ENCODE assay signal across 27 mouse cellular contexts in the genomic region with DNA sequence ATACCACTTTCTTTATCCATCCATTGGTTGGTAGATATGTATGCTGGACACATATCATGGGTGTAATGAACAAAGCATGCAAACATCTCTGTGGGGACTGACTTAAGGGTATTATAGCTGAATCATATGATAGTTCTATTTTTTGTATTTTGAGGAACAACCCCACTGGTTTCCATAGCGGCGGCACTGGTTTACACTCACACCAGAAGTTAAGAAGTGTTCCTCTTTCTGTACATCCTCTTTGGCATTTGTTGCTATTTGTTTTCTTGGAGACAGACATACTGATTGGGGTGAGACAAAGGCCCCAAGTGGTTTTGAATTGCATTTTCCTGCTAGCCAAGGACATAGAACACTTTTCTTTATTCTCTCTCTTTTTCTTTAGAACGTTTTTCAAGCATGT. TPM values are rescaled to one million over a fixed set of nuclear protein-coding genes. Genes with fewer than 3 reads are reported as not detected.
DNase-seq lines count a peak whose midpoint lies in the region; ATAC-seq and TF ChIP-seq lines count a peak whose summit lies in the region.
"Had no signal": no experiment of that assay in that cellular context is flagged by ENCODE, and none has a peak within 500 bp of the region (broad histone marks: within the 10 kb centered on the region; RNA-seq: fewer than 3 reads in every experiment).

No protein-coding gene starts in this region.

- H3K9ac ChIP-seq in liver, adult 2 months (ENCODE audit: low read depth, low read length), result no peak overlapping the region
- H3K9ac ChIP-seq in liver, embryonic 12.5 days, result no peak overlapping the region
- H3K9ac ChIP-seq: embryonic facial prominence, embryonic 15.5 days; heart, embryonic 15.5 days; liver, postnatal 0 days; neural tube, embryonic 13.5 days had no signal

- H3K27me3 ChIP-seq in liver, adult 2 months (ENCODE audit: control insufficient read depth, insufficient read depth, low read length), result no peaks in the 10 kb centered on the region; the same call in 1 of the 2 replicates
- no peaks in the 10 kb centered on the region; the same call in 1 of the 2 replicates for H3K27me3 ChIP-seq in liver, embryonic 12.5 days (replicated peaks)
- H3K27me3 ChIP-seq: embryonic facial prominence, embryonic 15.5 days; heart, embryonic 15.5 days; neural tube, embryonic 13.5 days; Patski had no signal

- no peaks in the 10 kb centered on the region for H3K9me3 ChIP-seq in liver, embryonic 12.5 days (replicated peaks)
- H3K9me3 ChIP-seq: embryonic facial prominence, embryonic 15.5 days; heart, embryonic 15.5 days; hindbrain, embryonic 10.5 days; limb, embryonic 10.5 days; neural tube, embryonic 13.5 days had no signal

- no peak for ATAC-seq in liver, embryonic 12.5 days
- ATAC-seq: forebrain, embryonic 14.5 days; hindbrain, postnatal 0 days; intestine, embryonic 16.5 days; liver, postnatal 0 days; lung, postnatal 0 days; Patski had no signal

- no peak overlapping the region for H3K27ac ChIP-seq in liver, adult 2 months (replicated peaks; ENCODE audit: insufficient read depth, low read depth, low read length)
- no peak overlapping the region for H3K27ac ChIP-seq in liver, embryonic 12.5 days
- peak overlapping the region; percentile 91 for H3K27ac ChIP-seq in macrophage
- H3K27ac ChIP-seq: embryonic facial prominence, embryonic 15.5 days; heart, embryonic 15.5 days; hindbrain, embryonic 10.5 days; hindbrain, postnatal 0 days; kidney, postnatal 0 days; limb, embryonic 10.5 days; neural tube, embryonic 13.5 days had no signal

- no peak for TF ChIP-seq POLR2A in liver, adult 2 months (IDR thresholded peaks at IDR 0.05; ENCODE audit: extremely low read depth, insufficient read depth, low read length)

- intact Hi-C loops in heart, postnatal 25 days (cut with DNase I), result no loop called here

- H3K4me1 ChIP-seq in liver, adult 2 months (ENCODE audit: control insufficient read depth, insufficient read depth, low read length), result no peaks in the 10 kb centered on the region
- no peaks in the 10 kb centered on the region for H3K4me1 ChIP-seq in liver, embryonic 12.5 days
- H3K4me1 ChIP-seq: embryonic facial prominence, embryonic 15.5 days; heart, embryonic 15.5 days had no signal

- no peaks in the 10 kb centered on the region for H3K79me2 ChIP-seq in liver, adult 2 months (ENCODE audit: control insufficient read depth, insufficient read depth, low read length)
- no peaks in the 10 kb centered on the region for H3K79me2 ChIP-seq in macrophage (ENCODE audit: inconsistent target)

- H3K4me2 ChIP-seq in liver, embryonic 12.5 days, result no peak overlapping the region
- H3K4me2 ChIP-seq: embryonic facial prominence, embryonic 15.5 days; heart, embryonic 15.5 days; neural tube, embryonic 13.5 days had no signal

- WGBS in liver, adult 2 months, result 83% methylated on average over 3 of the region's 3 CpGs
- 43% methylated on average over 3 of the region's 3 CpGs for WGBS in liver, embryonic 12.5 days (ENCODE audit: insufficient replicate concordance)
- WGBS in macrophage (ENCODE audit: missing documents), result 0% methylated on average over 2 of the region's 3 CpGs

- TF ChIP-seq CTCF in liver, adult 2 months (IDR thresholded peaks at IDR 0.05; ENCODE audit: low read depth, low read length), result no peak

- no peaks in the 10 kb centered on the region for H3K36me3 ChIP-seq in liver, adult 2 months (ENCODE audit: control insufficient read depth, insufficient read depth, low read length)
- no peaks in the 10 kb centered on the region for H3K36me3 ChIP-seq in liver, embryonic 12.5 days
- no peaks in the 10 kb centered on the region for H3K36me3 ChIP-seq in macrophage (ENCODE audit: inconsistent target)
- H3K36me3 ChIP-seq: embryonic facial prominence, embryonic 15.5 days; heart, embryonic 15.5 days; hindbrain, embryonic 10.5 days; limb, embryonic 10.5 days; neural tube, embryonic 13.5 days had no signal

- DNase-seq in heart, adult 11 months, result peak; percentile 95
- no peak for DNase-seq in heart, postnatal 25 days (ENCODE audit: low spot score)
- DNase-seq in liver, adult 2 months (ENCODE audit: extremely low read depth, low read depth, low spot score), result peak; percentile 28
- DNase-seq in skeletal muscle tissue, adult 2 months (ENCODE audit: low read depth, low spot score), result peak; percentile 27
- DNase-seq in ovary, postnatal 10 days (ENCODE audit: low spot score), result no peak
- no peak for DNase-seq in adrenal gland, adult 18-20 months (ENCODE audit: low spot score in 2 of 2)
- DNase-seq: adrenal gland, adult 8-10 months; cerebellum, adult 2 months; cerebellum, postnatal 36 days; gastrocnemius, postnatal 10 days; liver; liver, postnatal 0 days; midbrain, embryonic 14.5 days had no signal

- no peak overlapping the region for H3K4me3 ChIP-seq in liver, adult 2 months (ENCODE audit: insufficient read depth, low read depth, low read length)
- no peak overlapping the region for H3K4me3 ChIP-seq in liver, embryonic 12.5 days
- no peak overlapping the region for H3K4me3 ChIP-seq in macrophage (ENCODE audit: inconsistent target)
- H3K4me3 ChIP-seq: embryonic facial prominence, embryonic 15.5 days; heart, embryonic 15.5 days; hindbrain, embryonic 10.5 days; limb, embryonic 10.5 days; myocyte; neural tube, embryonic 13.5 days had no signal

RNA-seq across cellular contexts. Expression of a gene that starts 7.9 kb away (rescaled TPM):
- 10 to 100 TPM; 11.9 to 12.0 TPM for total RNA-seq in heart, postnatal 25 days (2021)
- 18.6 and 23.1 TPM in 2 replicates for total RNA-seq in liver, adult 2 months (2014; rRNA removed)
- 7.0 and 7.1 TPM in 2 replicates for polyA plus RNA-seq in liver, adult 2 months (2012; rRNA removed)
- 3.6 and 4.1 TPM in 2 replicates for polyA plus RNA-seq in liver, embryonic 12.5 days (2016; fragmentation: Nextera tagmentation; extraction: Ambion mirVana)
- total RNA-seq in macrophage (2018; cell fraction: chromatin; rRNA removed), result 100 to 1,000 TPM in 10 of 26 experiments, 10 to 100 TPM in 16; 31.9 to 180 (median 88.4) TPM
- total RNA-seq in macrophage (2018; cell fraction: cytosol; rRNA removed), result 10 to 100 TPM; 13.9 to 50.6 (median 29.3) TPM
- total RNA-seq in macrophage (2018; cell fraction: nucleus; rRNA removed), result 100 to 1,000 TPM in 2 of 26 experiments, 10 to 100 TPM in 24; 19.5 to 134 (median 44.8) TPM
- polyA plus RNA-seq in macrophage (2018), result 25.6 to 41.0 TPM (median 25.9 TPM) in 3 replicates
- 10 to 100 TPM; 25.8 to 30.5 TPM for total RNA-seq in adrenal gland, adult 18-20 months (2021)

Comparison
In these comparisons a context has a peak if more than half of its experiments do, and no peak if none do; other contexts are left out.
1. DNase-seq: peak in heart, adult 11 months (single experiment), liver, adult 2 months (single experiment) and skeletal muscle tissue, adult 2 months (single experiment); none in heart, postnatal 25 days (single experiment), ovary, postnatal 10 days (single experiment) and adrenal gland, adult 18-20 months (0 of 2).